9 mouse cellular contexts compared by ENCODE assay signal in the genomic region with DNA sequence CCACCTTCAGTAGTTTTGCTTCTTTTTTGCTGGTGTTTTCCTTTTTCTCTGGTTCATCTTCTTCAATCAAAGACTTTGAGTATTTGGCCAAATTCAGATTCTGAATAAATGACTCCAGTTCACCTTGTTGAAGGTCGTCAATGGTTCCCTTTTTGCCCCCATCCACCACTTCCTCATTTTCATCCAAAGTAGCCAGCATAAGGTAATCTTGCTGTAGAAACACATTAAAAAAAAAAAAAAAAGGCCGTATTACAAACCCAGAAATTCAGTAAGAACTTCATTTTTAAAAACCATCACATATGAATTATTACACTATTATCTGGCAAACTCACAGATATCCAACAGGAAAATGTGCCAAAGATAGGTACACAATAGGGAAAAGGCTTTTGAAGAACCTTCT. TPM values are rescaled to one million over a fixed set of nuclear protein-coding genes. Genes with fewer than 3 reads are reported as not detected.
DNase-seq lines count a peak whose midpoint lies in the region; ATAC-seq and TF ChIP-seq lines count a peak whose summit lies in the region.
"Had no signal": no experiment of that assay in that cellular context is flagged by ENCODE, and none has a peak within 500 bp of the region (broad histone marks: within the 10 kb centered on the region; RNA-seq: fewer than 3 reads in every experiment).

No protein-coding gene starts in this region.

- H3K27ac ChIP-seq in heart, adult 2 months = no peak overlapping the region
- no peak overlapping the region for H3K27ac ChIP-seq in forebrain, embryonic 14.5 days (ENCODE audit: low read depth, low read length)
- no peak overlapping the region for H3K27ac ChIP-seq in liver, embryonic 14.5 days

- H3K4me3 ChIP-seq in heart, adult 2 months = peak overlapping the region; percentile 88
- peak overlapping the region; percentile 60 for H3K4me3 ChIP-seq in forebrain, embryonic 14.5 days (ENCODE audit: low read depth, low read length)
- peak overlapping the region; percentile 90 to 97; a peak in 3 of 4 replicates for H3K4me3 ChIP-seq in liver, embryonic 14.5 days (ENCODE audit: insufficient read depth in 1 of 2, low read depth in 2 of 2, low read length in 2 of 2)

- TF ChIP-seq CTCF in heart, adult 2 months (IDR thresholded peaks at IDR 0.05) = no peak
- no peak for TF ChIP-seq CTCF in liver, embryonic 14.5 days (IDR thresholded peaks at IDR 0.05; ENCODE audit: low read depth)

- H3K4me2 ChIP-seq in forebrain, embryonic 14.5 days (ENCODE audit: low read length) = peak overlapping the region; percentile 71
- H3K4me2 ChIP-seq in liver, embryonic 14.5 days (ENCODE audit: low read depth) = peak overlapping the region; percentile 76

- peaks cover 1% of the 10 kb centered on the region; the same call in 1 of the 2 replicates for H3K79me2 ChIP-seq in heart, adult 2 months (replicated peaks; ENCODE audit: control insufficient read depth, insufficient read depth, low read length)

- TF ChIP-seq EP300 in heart, adult 2 months (IDR thresholded peaks at IDR 0.05; ENCODE audit: insufficient read depth, low read depth, low read length) = no peak
- no peak for TF ChIP-seq EP300 in liver, embryonic 14.5 days (IDR thresholded peaks at IDR 0.05; ENCODE audit: low read depth)

- no peak for TF ChIP-seq POLR2A in heart, adult 2 months (IDR thresholded peaks at IDR 0.05; ENCODE audit: insufficient read depth, low read depth, low read length)

- no peak for DNase-seq in heart, adult 2 months
- DNase-seq in heart, postnatal 25 days (ENCODE audit: low spot score) = no peak
- DNase-seq in A20 (ENCODE audit: low read depth, low spot score) = peak; percentile 52
- no peak for DNase-seq in forebrain, embryonic 14.5 days (ENCODE audit: low spot score)
- no peak for DNase-seq in liver, embryonic 14.5 days (ENCODE audit: low read depth in 3 of 3, low spot score in 3 of 3)
- DNase-seq in right cerebral cortex, postnatal 4 days = no peak
- DNase-seq in retina, postnatal 1 day = no peak

- no peak overlapping the region for H3K9ac ChIP-seq in heart, adult 2 months (ENCODE audit: low read depth, low read length)
- H3K9ac ChIP-seq in forebrain, embryonic 14.5 days (ENCODE audit: low read length) = peak overlapping the region; percentile 73
- peak overlapping the region; percentile 85 for H3K9ac ChIP-seq in liver, embryonic 14.5 days (replicated peaks)

- H3K36me3 ChIP-seq in heart, adult 2 months (ENCODE audit: control insufficient read depth, insufficient read depth, low read length) = peaks cover 13% of the 10 kb centered on the region
- peaks cover 48% of the 10 kb centered on the region for H3K36me3 ChIP-seq in forebrain, embryonic 14.5 days (ENCODE audit: control insufficient read depth, insufficient read depth, low read length)
- peaks cover 36% of the 10 kb centered on the region for H3K36me3 ChIP-seq in liver, embryonic 14.5 days (replicated peaks; ENCODE audit: control insufficient read depth, insufficient read depth, low read depth)

- intact Hi-C loops in heart, adult 2 months (cut with DNase I) = loop anchor here (2.0 to 10.0 kb wide), 3 partner anchors 85 to 201 kb away; partner anchors contain the start of genes Gpatch11, Heatr5b, Prkd3 and Strn
- intact Hi-C loops in heart, postnatal 25 days (cut with DNase I) = loop anchor here (2.0 to 5.0 kb wide), 3 partner anchors 53 to 99 kb away; partner anchors contain the start of genes Eif2ak2, Gpatch11, Heatr5b and Prkd3

- H3K27me3 ChIP-seq in heart, adult 2 months (ENCODE audit: control insufficient read depth, insufficient read depth, low read length) = no peaks in the 10 kb centered on the region
- no peaks in the 10 kb centered on the region for H3K27me3 ChIP-seq in forebrain, embryonic 14.5 days (replicated peaks; ENCODE audit: control insufficient read depth, insufficient read depth, low read length)
- no peaks in the 10 kb centered on the region for H3K27me3 ChIP-seq in liver, embryonic 14.5 days (ENCODE audit: control insufficient read depth, insufficient read depth, low read length)

- 80% methylated on average over 2 of the region's 2 CpGs for WGBS in heart, adult 2 months
- 87% methylated on average over 2 of the region's 2 CpGs for WGBS in forebrain, embryonic 14.5 days
- 31% methylated on average over 2 of the region's 2 CpGs for WGBS in liver, embryonic 14.5 days (ENCODE audit: insufficient replicate concordance)

- no peaks in the 10 kb centered on the region for H3K9me3 ChIP-seq in forebrain, embryonic 14.5 days (replicated peaks; ENCODE audit: control insufficient read depth, low read length)
- H3K9me3 ChIP-seq in liver, embryonic 14.5 days (ENCODE audit: control insufficient read depth, low read length) = no peaks in the 10 kb centered on the region

- peaks cover 5% of the 10 kb centered on the region for H3K4me1 ChIP-seq in heart, adult 2 months (ENCODE audit: control insufficient read depth, insufficient read depth, low read length)
- peaks cover 10% of the 10 kb centered on the region for H3K4me1 ChIP-seq in forebrain, embryonic 14.5 days (ENCODE audit: control insufficient read depth, insufficient read depth, low read length)
- peaks cover 7 to 12% of the 10 kb centered on the region in 2 experiments for H3K4me1 ChIP-seq in liver, embryonic 14.5 days (replicated peaks; ENCODE audit: control insufficient read depth in 2 of 2, insufficient read depth in 2 of 2, low read length in 1 of 2)

- no peak for ATAC-seq in forebrain, embryonic 14.5 days
- no peak for ATAC-seq in liver, embryonic 14.5 days (ENCODE audit: insufficient read depth)
- ATAC-seq in inflammation-experienced regulatory T-cells, adult 6 months = no peak

RNA-seq across cellular contexts. Expression of gene Cebpz, which starts 1.0 kb away (rescaled TPM):
- total RNA-seq in heart, adult 2 months (2021) = 10 to 100 TPM; 20.1 to 21.4 TPM
- 3.1 and 7.8 TPM in 2 replicates for polyA plus RNA-seq in heart, adult 2 months (2012; rRNA removed)
- 10 to 100 TPM; 18.9 to 19.2 TPM for total RNA-seq in heart, postnatal 25 days (2021)
- polyA plus RNA-seq in forebrain, embryonic 14.5 days (2014; fragmentation: Nextera tagmentation; extraction: Ambion mirVana) = 52.3 and 60.0 TPM in 2 replicates
- 6.0 and 9.3 TPM in 2 replicates for polyA plus RNA-seq in liver, embryonic 14.5 days (2012; rRNA removed)
- polyA plus RNA-seq in liver, embryonic 14.5 days (2014; fragmentation: Nextera tagmentation; extraction: Ambion mirVana) = 26.5 and 27.3 TPM in 2 replicates
- polyA plus RNA-seq in inflammation-experienced regulatory T-cells, adult 6 months (2017; shearing (Covaris generic)) = 10 to 100 TPM; 46.4 to 85.4 (median 73.1) TPM

RNA-seq across cellular contexts. Expression of gene Ndufaf7, which starts 1.1 kb away (rescaled TPM):
- total RNA-seq in heart, adult 2 months (2021) = 10 to 100 TPM; 48.2 to 48.4 TPM
- 12.6 and 29.1 TPM in 2 replicates for polyA plus RNA-seq in heart, adult 2 months (2012; rRNA removed)
- total RNA-seq in heart, postnatal 25 days (2021) = 10 to 100 TPM; 47.3 to 48.6 TPM
- polyA plus RNA-seq in forebrain, embryonic 14.5 days (2014; fragmentation: Nextera tagmentation; extraction: Ambion mirVana) = 57.9 and 63.7 TPM in 2 replicates
- 7.8 and 11.0 TPM in 2 replicates for polyA plus RNA-seq in liver, embryonic 14.5 days (2012; rRNA removed)
- polyA plus RNA-seq in liver, embryonic 14.5 days (2014; fragmentation: Nextera tagmentation; extraction: Ambion mirVana) = 22.5 and 26.4 TPM in 2 replicates
- polyA plus RNA-seq in inflammation-experienced regulatory T-cells, adult 6 months (2017; shearing (Covaris generic)) = 10 to 100 TPM; 52.2 to 65.3 (median 64.9) TPM

RNA-seq across cellular contexts. Expression of gene Cebpzos, which starts 19.6 kb away (rescaled TPM):
- 10 to 100 TPM; 54.0 to 63.4 TPM for total RNA-seq in heart, adult 2 months (2021)
- 15.3 and 32.2 TPM in 2 replicates for polyA plus RNA-seq in heart, adult 2 months (2012; rRNA removed)
- total RNA-seq in heart, postnatal 25 days (2021) = 10 to 100 TPM; 54.9 to 58.6 TPM
- polyA plus RNA-seq in forebrain, embryonic 14.5 days (2014; fragmentation: Nextera tagmentation; extraction: Ambion mirVana) = 112 and 121 TPM in 2 replicates
- 10.7 and 14.2 TPM in 2 replicates for polyA plus RNA-seq in liver, embryonic 14.5 days (2012; rRNA removed)
- polyA plus RNA-seq in liver, embryonic 14.5 days (2014; fragmentation: Nextera tagmentation; extraction: Ambion mirVana) = 54.7 and 55.2 TPM in 2 replicates
- 10 to 100 TPM; 80.2 to 92.9 (median 81.9) TPM for polyA plus RNA-seq in inflammation-experienced regulatory T-cells, adult 6 months (2017; shearing (Covaris generic))

RNA-seq across cellular contexts. Expression of gene Sult6b1, which starts 29.1 kb away (rescaled TPM):
- total RNA-seq in heart, adult 2 months (2021) = not detected
- polyA plus RNA-seq in heart, adult 2 months (2012; rRNA removed) = 0.26 TPM in 1 of 2 replicates, not detected in the other
- total RNA-seq in heart, postnatal 25 days (2021) = not detected
- 0.15 and 0.20 TPM in 2 replicates for polyA plus RNA-seq in forebrain, embryonic 14.5 days (2014; fragmentation: Nextera tagmentation; extraction: Ambion mirVana)
- not detected in 2 replicates for polyA plus RNA-seq in liver, embryonic 14.5 days (2012; rRNA removed)
- polyA plus RNA-seq in liver, embryonic 14.5 days (2014; fragmentation: Nextera tagmentation; extraction: Ambion mirVana) = 0.08 TPM in 1 of 2 replicates, not detected in the other
- polyA plus RNA-seq in inflammation-experienced regulatory T-cells, adult 6 months (2017; shearing (Covaris generic)) = 1 to 10 TPM in 1 of 3 experiments, under 1 TPM in 2; 0.16 to 1.0 (median 0.37) TPM
- total RNA-seq: layer of hippocampus, postnatal 25 days had no signal

RNA-seq across cellular contexts. Expression of gene Eif2ak2, which starts 53.5 kb away (rescaled TPM):
- 1 to 10 TPM; 7.8 to 8.0 TPM for total RNA-seq in heart, adult 2 months (2021)
- 2.7 and 4.2 TPM in 2 replicates for polyA plus RNA-seq in heart, adult 2 months (2012; rRNA removed)
- 1 to 10 TPM; 8.5 to 9.7 TPM for total RNA-seq in heart, postnatal 25 days (2021)
- polyA plus RNA-seq in forebrain, embryonic 14.5 days (2014; fragmentation: Nextera tagmentation; extraction: Ambion mirVana) = 2.4 and 2.5 TPM in 2 replicates
- polyA plus RNA-seq in liver, embryonic 14.5 days (2012; rRNA removed) = 1.6 and 3.4 TPM in 2 replicates
- 4.3 and 6.0 TPM in 2 replicates for polyA plus RNA-seq in liver, embryonic 14.5 days (2014; fragmentation: Nextera tagmentation; extraction: Ambion mirVana)
- polyA plus RNA-seq in inflammation-experienced regulatory T-cells, adult 6 months (2017; shearing (Covaris generic)) = 10 to 100 TPM; 21.4 to 37.1 (median 34.5) TPM
